Mouse (Mus musculus) monocyte, adult 2 months (primary cell): ENCODE measurements around the gene Ppm1b.

Source experiments
- DNase-seq, 2 experiments: peaks; one replicate each; pipeline ENCODE4 v3.0.0; 2022; ENCODE audit warnings: low spot score in 2 of 2, low read depth in 1 of 2

Gene Ppm1b

GRCm38 (mm10) chr17:84957487-84958259, 1.1 kb downstream of the Ppm1b start:
- DNase-seq = peak; percentile 99

GRCm38 (mm10) chr17:84958411-84958911, 1.9 kb downstream of the Ppm1b start:
- DNase-seq = no peak

GRCm38 (mm10) chr17:84958986-84959664, 2.6 kb downstream of the Ppm1b start:
- DNase-seq = no peak

- DNase-seq = no peak
These were observed 3.1 kb downstream of the Ppm1b start for GRCm38 (mm10) chr17:84959665-84960020.

DNA sequence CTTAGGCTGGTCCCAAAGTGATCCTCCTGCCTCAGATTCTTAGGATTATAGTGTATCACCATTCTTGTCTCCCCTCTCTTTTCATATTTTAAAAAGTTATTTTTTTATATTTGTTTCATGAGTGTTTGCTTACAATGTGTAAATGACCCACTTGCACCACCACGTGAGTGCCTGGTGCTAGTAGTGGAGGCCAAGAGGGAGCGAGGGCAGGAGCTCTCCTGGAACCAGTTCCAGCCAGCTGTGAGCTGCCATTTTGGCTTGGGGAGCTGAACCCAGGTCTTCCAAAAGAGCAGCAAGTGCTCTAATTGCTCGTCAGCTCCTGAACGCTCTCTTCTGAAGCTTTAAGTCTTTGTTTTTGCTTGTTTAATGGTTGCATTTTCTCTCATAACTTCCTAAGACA, 3.6 kb downstream of the Ppm1b start:
- DNase-seq = no peak

GRCm38 (mm10) chr17:84962046-84962445, 5.5 kb downstream of the Ppm1b start:
- DNase-seq = no peak

- no peak for DNase-seq
These were observed 7.1 kb downstream of the Ppm1b start for GRCm38 (mm10) chr17:84963651-84964050.

- no peak for DNase-seq
These were observed 9.7 kb downstream of the Ppm1b start for GRCm38 (mm10) chr17:84966231-84966630.

DNA sequence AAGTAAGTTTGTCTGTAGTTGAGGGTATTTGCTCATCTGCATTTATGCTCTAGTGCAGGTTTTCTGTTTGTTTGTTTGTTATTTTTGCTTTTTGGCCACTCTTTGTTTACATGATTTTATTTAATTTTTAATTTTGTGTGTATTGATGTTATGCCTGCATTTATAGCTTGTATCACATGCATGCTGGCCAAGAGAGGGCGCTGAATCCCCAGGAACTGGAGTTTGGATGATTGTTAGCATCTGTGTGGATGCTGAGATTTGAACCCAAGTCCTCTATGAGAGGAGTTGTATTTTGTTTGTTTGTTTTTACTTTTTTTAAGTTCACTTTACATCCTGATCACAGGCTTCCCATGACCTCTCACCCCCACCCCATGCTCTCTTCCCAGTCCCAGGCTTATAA, 10.5 kb downstream of the Ppm1b start:
- DNase-seq = no peak

DNA sequence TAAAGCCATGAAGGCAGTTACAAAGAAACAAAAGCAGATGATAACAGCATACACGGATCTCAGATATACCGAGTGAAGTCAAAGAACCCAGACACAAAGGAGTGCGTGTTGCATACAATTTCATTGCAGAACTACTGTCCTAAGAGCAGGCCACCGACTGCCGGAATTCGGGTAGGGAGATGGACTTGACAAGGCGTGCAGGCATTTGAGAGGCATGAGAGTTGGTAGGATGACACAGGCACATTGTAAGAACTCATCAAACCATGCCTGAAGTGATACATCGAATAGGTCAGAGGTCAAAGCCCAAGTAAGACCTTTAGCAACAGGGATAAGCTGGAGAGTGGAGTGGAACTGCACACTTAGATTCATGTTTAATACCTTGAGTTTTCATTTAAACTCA, 13.4 kb downstream of the Ppm1b start:
- no peak for DNase-seq

- DNase-seq = no peak
These were observed 25.2 kb downstream of the Ppm1b start for GRCm38 (mm10) chr17:84981721-84982120.

DNA sequence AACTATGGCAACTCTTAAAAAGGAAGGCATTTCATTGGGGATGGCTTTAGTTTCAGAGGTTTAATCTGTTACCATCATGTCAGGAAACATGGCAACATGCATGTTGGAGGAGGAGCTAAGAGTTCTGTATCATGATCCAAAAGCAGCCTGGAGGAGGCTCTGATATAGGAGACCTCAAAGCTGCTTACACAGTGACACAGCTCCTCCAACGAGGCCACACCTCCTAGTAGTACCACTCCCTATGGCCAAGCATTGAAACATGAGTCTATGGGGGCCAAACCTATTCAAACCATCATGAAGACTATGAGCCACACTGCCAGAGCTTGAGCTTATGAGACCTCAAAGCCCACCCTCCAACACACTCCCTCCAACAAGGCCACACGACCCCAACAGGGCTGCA, 26.2 kb downstream of the Ppm1b start:
- no peak for DNase-seq

DNA sequence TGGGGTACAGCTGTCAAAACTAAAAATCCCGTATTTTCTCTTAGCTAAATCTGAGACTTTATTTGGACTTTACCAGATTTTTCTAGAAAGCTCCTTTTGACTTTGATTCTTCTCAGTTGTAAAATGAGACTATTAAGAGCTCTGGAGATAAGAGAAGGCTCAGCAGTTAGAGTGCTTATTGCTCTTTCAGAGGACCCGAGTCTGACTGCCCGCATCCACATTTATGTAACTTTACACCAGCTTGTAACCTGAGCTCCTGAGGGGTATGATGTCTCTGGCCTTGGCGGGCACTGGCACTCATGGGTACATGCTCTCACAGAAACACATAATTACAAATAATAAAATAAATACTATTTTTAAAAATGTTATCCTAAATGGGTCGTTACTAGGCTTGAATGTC, 29.8 kb downstream of the Ppm1b start:
- DNase-seq = no peak

DNA sequence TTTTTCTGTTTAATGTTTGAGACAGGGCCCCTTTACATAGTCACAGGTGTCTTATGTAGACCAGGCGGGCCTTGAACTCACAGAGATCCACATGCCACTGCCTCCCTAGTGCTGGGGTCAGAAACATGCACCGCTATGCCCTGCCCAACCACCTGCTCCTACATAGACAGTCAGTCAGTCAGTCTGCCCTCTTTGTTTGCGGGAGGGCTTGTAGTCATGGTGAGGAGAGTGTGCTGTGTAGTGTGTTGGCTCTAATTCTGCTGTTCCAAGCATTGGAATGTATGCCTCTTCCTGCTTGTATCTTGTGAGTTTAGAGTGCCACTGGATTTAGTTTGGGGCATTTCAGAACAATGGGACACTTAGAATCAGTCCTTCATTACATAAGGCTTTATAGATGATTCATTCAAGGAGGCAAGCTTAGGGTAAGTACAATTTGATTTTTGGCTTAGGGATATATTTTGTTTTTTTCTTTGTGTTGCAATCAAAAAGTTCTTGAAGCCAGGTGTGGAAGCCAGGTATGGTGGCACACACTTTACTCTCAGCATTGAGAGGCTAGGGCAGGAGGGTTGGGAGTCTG, 31.4 kb downstream of the Ppm1b start:
- DNase-seq = no peak

GRCm38 (mm10) chr17:84988514-84988913, 32.0 kb downstream of the Ppm1b start:
- DNase-seq = no peak

DNA sequence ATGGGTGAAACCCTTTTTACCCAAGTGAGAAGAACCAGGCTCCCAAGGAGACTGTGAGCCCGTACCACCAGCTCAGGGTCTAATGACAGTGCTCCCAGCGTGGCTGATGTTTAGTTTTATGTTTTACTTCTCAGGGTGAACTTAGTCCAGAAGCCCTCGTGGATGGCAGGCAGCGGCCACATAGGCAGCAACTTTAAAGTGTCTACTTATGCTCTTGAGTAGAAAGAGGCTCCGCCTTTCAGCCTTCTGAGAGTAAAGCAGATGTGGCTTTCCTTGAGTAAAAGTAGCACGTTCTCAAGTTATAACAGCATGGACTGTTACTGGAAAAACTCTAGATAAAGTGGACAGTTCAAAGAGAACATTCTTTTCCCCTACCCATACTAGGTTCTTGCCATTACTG, 39.3 kb downstream of the Ppm1b start:
- DNase-seq = no peak

DNA sequence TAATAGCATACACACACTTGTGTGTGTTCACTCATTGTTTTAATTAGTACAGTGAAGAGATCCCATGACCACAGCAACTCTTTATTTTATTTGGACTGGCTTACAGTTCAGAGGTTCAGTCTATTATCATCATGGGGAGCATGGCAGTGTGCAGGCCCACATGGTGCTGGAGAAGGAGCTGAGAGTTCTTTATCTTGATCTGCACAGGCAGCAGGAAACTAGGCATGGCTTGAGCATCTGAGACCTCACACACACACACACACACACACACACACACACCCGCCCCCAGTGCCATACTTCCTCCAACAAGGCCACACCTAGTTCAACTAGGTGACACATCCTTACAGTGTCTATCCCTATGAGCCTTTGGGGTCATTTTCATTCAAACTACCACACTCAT, 41.1 kb downstream of the Ppm1b start:
- DNase-seq = no peak

DNA sequence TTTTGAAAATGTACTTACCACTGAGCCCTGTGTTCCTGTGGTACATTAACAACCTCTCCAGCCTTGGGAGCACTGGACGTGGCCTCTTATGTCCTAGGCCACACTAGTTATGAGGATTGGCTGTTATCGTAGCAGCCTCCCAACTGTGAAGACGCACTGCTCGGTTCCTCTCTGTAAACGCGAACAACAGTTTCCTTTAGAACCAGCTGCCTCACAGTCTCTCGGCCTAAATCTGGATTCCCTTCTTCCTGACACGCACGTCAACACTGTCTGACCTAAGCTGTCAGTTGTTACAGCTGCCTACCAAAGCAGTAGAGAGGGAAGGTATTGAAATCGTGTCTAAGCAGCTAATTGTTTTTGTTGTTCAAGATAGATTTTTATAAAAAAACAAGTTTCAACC, 43.1 kb downstream of the Ppm1b start:
- no peak for DNase-seq

DNA sequence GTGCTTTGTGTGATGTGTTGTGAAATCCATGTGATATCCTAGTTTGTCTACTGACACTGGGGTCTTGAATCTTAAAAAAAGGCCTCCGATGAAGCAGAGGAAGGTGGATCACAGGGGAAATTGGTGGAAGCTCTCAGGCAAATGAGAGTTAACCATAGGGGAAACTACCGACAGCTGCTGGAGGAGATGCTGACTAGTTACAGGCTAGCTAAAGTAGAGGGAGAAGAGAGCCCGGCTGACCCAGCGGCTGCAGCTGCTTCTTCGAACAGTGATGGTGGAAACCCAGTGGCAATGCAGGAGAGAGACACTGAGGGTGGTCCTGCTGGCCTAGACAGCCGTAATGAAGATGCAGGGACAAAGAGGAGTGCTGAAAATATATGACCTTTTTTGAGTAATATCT, 56.9 kb downstream of the Ppm1b start:
- no peak for DNase-seq

GRCm38 (mm10) chr17:85014632-85015031, 58.1 kb downstream of the Ppm1b start:
- no peak for DNase-seq

DNA sequence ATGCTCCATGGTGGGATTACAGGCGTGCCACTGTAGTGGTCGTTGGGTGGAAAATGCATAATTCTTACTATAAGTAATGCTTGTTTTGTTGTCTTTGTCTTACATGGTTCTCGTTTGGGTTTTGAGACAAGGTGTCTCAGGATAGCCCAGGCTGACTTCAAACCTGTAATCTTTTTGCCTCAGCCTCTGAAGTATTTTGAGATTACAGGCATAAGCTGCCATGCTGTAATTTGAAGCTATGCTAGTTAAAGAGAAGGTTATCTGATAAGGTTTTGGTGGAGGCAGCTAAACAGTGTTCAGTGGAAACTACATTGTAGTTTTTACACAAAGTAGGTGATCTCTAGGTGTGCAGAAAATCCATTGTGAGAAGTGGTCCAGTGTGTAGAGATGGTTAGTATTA, 61.8 kb downstream of the Ppm1b start:
- no peak for DNase-seq

DNA sequence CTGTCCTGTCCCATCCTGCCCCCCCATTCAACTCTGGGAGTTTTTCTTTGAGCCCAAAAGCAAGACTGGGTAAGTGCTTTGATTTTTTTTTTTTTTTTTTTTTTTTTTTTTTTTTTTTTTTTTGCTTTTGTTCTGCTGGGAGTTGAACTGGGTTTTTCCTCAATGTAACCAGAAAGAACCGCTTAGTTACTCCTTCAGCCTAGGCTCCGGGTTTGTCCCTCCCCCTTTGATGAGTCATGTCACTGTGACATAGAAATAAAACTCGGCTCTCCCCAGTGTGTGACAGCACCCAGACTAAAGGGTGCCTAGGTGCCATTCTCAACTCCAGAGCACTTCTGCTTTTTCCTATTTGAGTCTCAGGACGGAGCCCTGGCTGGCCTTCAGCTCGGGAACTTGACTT, 62.3 kb downstream of the Ppm1b start:
- DNase-seq = peak in 1 of 2 experiments; percentile 17
